21 mouse cellular contexts compared by ENCODE assay signal in genomic region chr5:106320039-106320438, GRCm38 (mm10).
DNase-seq lines count a peak whose midpoint lies in the region; ATAC-seq and TF ChIP-seq lines count a peak whose summit lies in the region.
"Had no signal": no experiment of that assay in that cellular context is flagged by ENCODE, and none has a peak within 500 bp of the region (broad histone marks: within the 10 kb centered on the region; RNA-seq: fewer than 3 reads in every experiment).

No protein-coding gene starts in this region.

- H3K36me3 ChIP-seq in forebrain, embryonic 11.5 days (ENCODE audit: control insufficient read depth, insufficient read depth, low read length): no peaks in the 10 kb centered on the region
- no peaks in the 10 kb centered on the region for H3K36me3 ChIP-seq in forebrain, embryonic 15.5 days
- H3K36me3 ChIP-seq in midbrain, embryonic 13.5 days: no peaks in the 10 kb centered on the region
- H3K36me3 ChIP-seq in intestine, postnatal 0 days (ENCODE audit: control insufficient read depth, insufficient read depth): no peaks in the 10 kb centered on the region
- H3K36me3 ChIP-seq: heart, embryonic 13.5 days; liver, embryonic 15.5 days had no signal

- H3K9me3 ChIP-seq in forebrain, embryonic 11.5 days (ENCODE audit: control insufficient read depth, low read length): no peaks in the 10 kb centered on the region
- H3K9me3 ChIP-seq in forebrain, embryonic 15.5 days: no peaks in the 10 kb centered on the region
- no peaks in the 10 kb centered on the region for H3K9me3 ChIP-seq in midbrain, embryonic 13.5 days
- no peaks in the 10 kb centered on the region for H3K9me3 ChIP-seq in intestine, postnatal 0 days (ENCODE audit: control insufficient read depth)
- H3K9me3 ChIP-seq: heart, embryonic 13.5 days; liver, embryonic 15.5 days; megakaryocyte, embryonic 14.5 days had no signal

- 1% methylated on average over 6 of the region's 6 CpGs for WGBS in forebrain, embryonic 11.5 days
- 10% methylated on average over 6 of the region's 6 CpGs for WGBS in forebrain, embryonic 15.5 days
- 1% methylated on average over 6 of the region's 6 CpGs for WGBS in midbrain, embryonic 13.5 days
- 58% methylated on average over 6 of the region's 6 CpGs for WGBS in intestine, postnatal 0 days

- no peak overlapping the region for H3K4me2 ChIP-seq in forebrain, embryonic 11.5 days (ENCODE audit: low read depth, low read length, severe bottlenecking)
- H3K4me2 ChIP-seq in forebrain, embryonic 15.5 days (replicated peaks): no peak overlapping the region
- H3K4me2 ChIP-seq in midbrain, embryonic 13.5 days (replicated peaks): no peak overlapping the region
- H3K4me2 ChIP-seq in intestine, postnatal 0 days (replicated peaks; ENCODE audit: low read depth): no peak overlapping the region
- H3K4me2 ChIP-seq: heart, embryonic 13.5 days; liver, embryonic 15.5 days had no signal

- peak; percentile 57 for DNase-seq in forebrain, embryonic 11.5 days (ENCODE audit: low spot score)
- DNase-seq in ES-CJ7 (ENCODE audit: low read depth, low spot score): peak; percentile 17
- peak; percentile 35 for DNase-seq in embryo, embryonic 11 days
- no peak for DNase-seq in cerebellum, adult 9-11 months
- DNase-seq in spleen, adult 12 weeks (ENCODE audit: low spot score): no peak
- DNase-seq: cerebellum, adult 8-10 months; gastrocnemius, adult 2 months; kidney, adult 11 months; kidney, postnatal 10 days; lung, postnatal 10 days; right cerebral cortex, postnatal 14 days; thymus, adult 2 months had no signal

- H3K27me3 ChIP-seq in forebrain, embryonic 11.5 days (ENCODE audit: control insufficient read depth, insufficient read depth, low read length): peaks cover 3% of the 10 kb centered on the region; the same call in 1 of the 2 replicates
- 0 out of 2 replicates have a peak, but pooled peaks cover 5% of the 10 kb centered on the region for H3K27me3 ChIP-seq in forebrain, embryonic 15.5 days
- H3K27me3 ChIP-seq in midbrain, embryonic 13.5 days: peaks cover 20% of the 10 kb centered on the region; the same call in 1 of the 2 replicates
- H3K27me3 ChIP-seq in intestine, postnatal 0 days (replicated peaks; ENCODE audit: control insufficient read depth, insufficient read depth, low read length): no peaks in the 10 kb centered on the region
- H3K27me3 ChIP-seq: CH12.LX; heart, embryonic 13.5 days; liver, embryonic 15.5 days; megakaryocyte, embryonic 14.5 days had no signal

- peaks cover 12% of the 10 kb centered on the region for H3K4me1 ChIP-seq in forebrain, embryonic 11.5 days (replicated peaks; ENCODE audit: control insufficient read depth, insufficient read depth, low read length)
- no peaks in the 10 kb centered on the region for H3K4me1 ChIP-seq in forebrain, embryonic 15.5 days
- H3K4me1 ChIP-seq in midbrain, embryonic 13.5 days (replicated peaks): peaks cover 38% of the 10 kb centered on the region
- H3K4me1 ChIP-seq in intestine, postnatal 0 days (replicated peaks; ENCODE audit: control insufficient read depth, insufficient read depth, low read length): no peaks in the 10 kb centered on the region
- H3K4me1 ChIP-seq: liver, embryonic 15.5 days; megakaryocyte, embryonic 14.5 days had no signal

- no peak overlapping the region for H3K27ac ChIP-seq in forebrain, embryonic 11.5 days (ENCODE audit: low read depth, low read length)
- no peak overlapping the region for H3K27ac ChIP-seq in forebrain, embryonic 15.5 days (replicated peaks)
- peak overlapping the region; percentile 25; the same call in 1 of the 2 replicates for H3K27ac ChIP-seq in midbrain, embryonic 13.5 days
- H3K27ac ChIP-seq in intestine, postnatal 0 days (ENCODE audit: low read depth, low read length): no peak overlapping the region
- H3K27ac ChIP-seq: gastrocnemius, adult 2 months; heart, embryonic 13.5 days; liver, embryonic 15.5 days had no signal

- no peak overlapping the region for H3K4me3 ChIP-seq in forebrain, embryonic 11.5 days (ENCODE audit: low read depth, low read length)
- no peak overlapping the region for H3K4me3 ChIP-seq in forebrain, embryonic 15.5 days
- H3K4me3 ChIP-seq in midbrain, embryonic 13.5 days (replicated peaks): no peak overlapping the region
- H3K4me3 ChIP-seq in intestine, postnatal 0 days (ENCODE audit: low read depth, low read length): no peak overlapping the region
- H3K4me3 ChIP-seq: gastrocnemius, adult 2 months; heart, embryonic 13.5 days; liver, embryonic 15.5 days; megakaryocyte, embryonic 14.5 days; myocyte had no signal

- no peak overlapping the region for H3K9ac ChIP-seq in forebrain, embryonic 11.5 days (ENCODE audit: low read length)
- no peak overlapping the region for H3K9ac ChIP-seq in forebrain, embryonic 15.5 days (replicated peaks)
- H3K9ac ChIP-seq in midbrain, embryonic 13.5 days (replicated peaks): no peak overlapping the region
- H3K9ac ChIP-seq in intestine, postnatal 0 days (ENCODE audit: low read depth, low read length): no peak overlapping the region
- H3K9ac ChIP-seq: heart, embryonic 13.5 days; liver, embryonic 15.5 days had no signal

- ATAC-seq in forebrain, embryonic 11.5 days (replicated peaks; ENCODE audit: low FRiP score): peak; percentile 80
- no peak for ATAC-seq in forebrain, embryonic 15.5 days (replicated peaks)
- peak; percentile 79 for ATAC-seq in midbrain, embryonic 13.5 days
- no peak for ATAC-seq in intestine, postnatal 0 days
- ATAC-seq: hindbrain, embryonic 16.5 days had no signal

- TF ChIP-seq CTCF in intestine, postnatal 0 days (IDR thresholded peaks at IDR 0.05; ENCODE audit: low read depth): no peak

Comparison
In these comparisons a context has a peak if more than half of its experiments do, and no peak if none do; other contexts are left out.
1. ATAC-seq: peak in forebrain, embryonic 11.5 days (single experiment) and midbrain, embryonic 13.5 days (single experiment); none in forebrain, embryonic 15.5 days (single experiment) and intestine, postnatal 0 days (single experiment).
2. DNase-seq: peak in forebrain, embryonic 11.5 days (single experiment), ES-CJ7 (single experiment) and embryo, embryonic 11 days (single experiment); none in cerebellum, adult 9-11 months (single experiment) and spleen, adult 12 weeks (single experiment).